Mouse (Mus musculus) heart, postnatal 0 days (tissue): ENCODE data around the gene Rap1gap.

ENCODE experiments used
- CTCF ChIP-seq: IDR thresholded peaks from 2 replicates; pipeline ENCODE4 v1.5.1; 2016; ENCODE audit warnings: antibody characterized with exemption, control low read depth, low read depth
- EP300 ChIP-seq: IDR thresholded peaks from 2 replicates; pipeline ENCODE4 v1.6.1; 2016; ENCODE audit warnings: antibody characterized with exemption, low read depth

GRCm38 (mm10) chr4:137666283-137666957 is 1.9 kb downstream of the Rap1gap start:
- TF ChIP-seq CTCF (no peak), EP300 (no peak)
